Mouse (Mus musculus) layer of hippocampus, adult 11-12 months (tissue): ENCODE results near the gene Etl4.
A peak's percentile ranks its signal among the peaks of the same experiment; 100 is the strongest.
"Not testable (repeated sequence)": the region's sequence is repeated elsewhere in the genome, so short reads cannot be mapped to it uniquely, and the experiment has no call there.

ENCODE experiments used
- DNase-seq: peaks from one replicate; pipeline ENCODE4 v3.0.0; 2022; ENCODE audit warnings: low spot score

Etl4 gene

DNA sequence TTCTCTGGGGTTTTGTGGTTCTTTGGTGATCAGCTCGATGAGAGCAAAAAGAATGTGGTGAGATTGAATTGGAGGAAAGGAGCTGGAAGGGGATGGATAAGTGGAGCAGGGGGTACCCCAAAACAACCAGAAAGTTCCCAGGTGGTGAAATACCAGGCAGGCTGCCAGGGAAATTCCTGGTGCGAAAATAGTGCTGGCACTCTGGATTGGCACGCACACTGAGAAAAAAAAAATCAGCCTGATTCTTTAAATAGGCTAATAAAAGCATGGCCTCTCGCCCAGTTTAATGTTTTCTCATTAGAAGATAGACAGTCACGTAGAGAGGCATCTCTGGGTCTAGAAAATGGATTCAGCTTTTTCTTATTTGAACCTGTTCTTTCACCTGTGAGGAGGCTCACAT, 258.0 kb downstream of the Etl4 start:
- DNase-seq: no peak

- DNase-seq: no peak
These were observed 258.6 kb downstream of the Etl4 start for GRCm38 (mm10) chr2:20168156-20168555.

GRCm38 (mm10) chr2:20176456-20177184, 267.0 kb downstream of the Etl4 start:
- not testable (repeated sequence) for DNase-seq

- not testable (repeated sequence) for DNase-seq
These were observed 267.7 kb downstream of the Etl4 start for GRCm38 (mm10) chr2:20177236-20177635.

- not testable (repeated sequence) for DNase-seq
These were observed 271.0 kb downstream of the Etl4 start for GRCm38 (mm10) chr2:20180561-20180960.

GRCm38 (mm10) chr2:20187223-20187622, 277.6 kb downstream of the Etl4 start:
- not testable (repeated sequence) for DNase-seq

DNA sequence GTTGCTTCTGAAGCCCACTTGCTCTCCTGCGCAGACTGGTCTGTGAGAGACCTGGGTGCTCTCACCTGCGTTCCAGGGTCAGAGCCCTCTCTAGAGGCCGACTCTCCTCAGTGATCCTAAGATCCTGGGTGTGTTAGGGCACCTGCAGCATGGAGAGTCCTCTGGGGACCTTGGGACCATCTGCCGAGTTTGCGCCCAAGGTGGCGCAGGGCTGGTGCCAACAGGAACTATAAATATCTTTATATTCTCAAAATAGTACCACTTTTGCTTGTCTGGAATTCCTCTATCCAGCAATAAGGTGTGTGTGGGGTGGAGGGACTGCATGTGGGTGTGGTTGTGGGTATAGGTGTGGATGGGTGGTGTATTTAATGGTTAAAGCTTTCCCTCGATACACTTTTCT, 293.4 kb downstream of the Etl4 start:
- DNase-seq: no peak

GRCm38 (mm10) chr2:20206647-20207046, 297.1 kb downstream of the Etl4 start:
- DNase-seq: no peak

DNA sequence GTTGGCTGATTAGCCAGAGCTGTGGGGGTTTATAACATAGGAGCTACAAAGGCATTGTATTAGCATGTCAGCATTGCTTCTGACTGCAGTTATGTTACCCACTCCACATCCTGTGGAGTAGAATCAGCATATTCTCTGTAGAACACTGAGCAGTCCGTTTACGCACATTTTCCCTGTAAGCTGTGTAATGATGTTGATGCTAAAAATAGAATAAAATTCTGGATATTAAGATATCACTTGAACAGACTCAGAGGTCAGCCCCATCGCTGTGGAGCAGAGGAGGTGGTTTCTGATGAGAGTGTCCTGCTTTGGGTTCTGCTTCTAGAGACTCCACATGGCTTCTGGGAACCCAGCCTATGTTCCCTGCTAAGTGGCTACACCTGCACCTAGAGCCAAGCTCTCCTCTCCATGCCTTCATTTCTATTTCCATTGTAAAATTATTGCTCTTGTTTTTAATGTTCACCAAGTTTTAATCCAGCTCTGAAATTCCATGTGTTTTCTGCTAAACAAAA, 299.2 kb downstream of the Etl4 start:
- DNase-seq: no peak

- DNase-seq: no peak
These were observed 299.8 kb downstream of the Etl4 start for GRCm38 (mm10) chr2:20209359-20209758.

- no peak for DNase-seq
These were observed 306.7 kb downstream of the Etl4 start for GRCm38 (mm10) chr2:20216275-20216674.

DNA sequence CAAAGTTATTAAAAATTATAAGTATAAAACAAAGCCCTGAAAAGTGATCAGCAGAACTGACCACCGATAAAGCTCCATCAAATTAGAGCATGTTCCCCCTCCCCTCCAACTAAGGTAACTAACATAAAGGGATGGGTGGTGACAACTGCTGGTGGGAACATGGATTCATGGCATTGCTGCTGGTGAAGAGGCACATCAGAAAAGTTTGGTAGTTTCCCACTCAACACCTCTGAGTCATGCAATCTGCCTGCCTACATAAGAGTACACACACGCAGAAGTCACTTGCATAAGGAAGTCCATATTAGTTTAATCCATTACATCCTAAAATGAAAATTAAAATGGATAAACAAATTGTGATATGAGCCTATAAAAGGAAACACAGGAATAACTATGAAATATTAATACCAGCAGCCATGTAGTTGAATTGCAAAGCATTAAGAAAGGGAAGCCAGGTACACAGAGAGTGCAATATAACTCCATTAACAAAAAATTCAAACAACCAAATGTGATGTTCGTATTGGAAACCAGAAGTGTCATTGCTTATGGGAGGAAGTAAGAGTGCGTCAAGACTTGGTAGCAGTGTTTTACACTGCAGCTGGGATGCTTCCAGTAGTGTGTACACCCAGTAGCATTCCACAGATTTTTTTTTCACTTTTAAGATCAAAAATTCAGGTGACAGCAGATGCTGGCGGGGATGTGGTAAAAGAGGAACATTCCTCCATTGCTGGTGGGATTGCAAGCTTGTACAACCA, 307.3 kb downstream of the Etl4 start:
- peak; percentile 9 for DNase-seq

- no peak for DNase-seq
These were observed 321.8 kb downstream of the Etl4 start for GRCm38 (mm10) chr2:20231371-20231770.

DNA sequence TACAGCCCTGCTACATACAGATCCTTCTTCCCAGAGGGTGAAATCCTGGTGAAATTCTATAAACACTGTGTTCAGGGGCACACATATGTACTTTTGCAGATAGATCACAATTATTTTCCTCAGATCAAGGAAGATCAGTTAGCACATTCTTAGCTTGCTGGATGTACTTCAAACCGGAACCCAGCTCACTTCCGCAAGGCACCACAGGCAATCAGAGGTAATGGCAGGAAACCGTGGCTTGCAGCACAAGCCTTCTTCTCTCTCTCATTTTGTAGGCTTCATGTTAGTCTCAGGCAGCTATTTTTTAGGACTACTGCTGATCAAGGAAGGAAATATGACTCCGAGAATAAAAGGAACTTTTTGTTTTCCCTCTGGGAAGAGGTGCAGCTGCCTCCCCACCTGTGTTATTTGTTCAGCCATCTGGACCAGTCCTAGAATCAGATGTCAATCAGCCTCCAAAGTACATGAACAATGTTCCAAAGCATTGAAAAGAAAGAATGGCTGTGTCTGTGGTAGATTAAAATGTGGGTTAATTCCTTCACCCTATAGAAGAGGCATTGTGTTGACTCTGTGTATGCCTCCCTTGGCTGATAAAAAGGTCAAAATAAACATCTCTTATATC, 338.6 kb downstream of the Etl4 start:
- peak; percentile 56 for DNase-seq

DNA sequence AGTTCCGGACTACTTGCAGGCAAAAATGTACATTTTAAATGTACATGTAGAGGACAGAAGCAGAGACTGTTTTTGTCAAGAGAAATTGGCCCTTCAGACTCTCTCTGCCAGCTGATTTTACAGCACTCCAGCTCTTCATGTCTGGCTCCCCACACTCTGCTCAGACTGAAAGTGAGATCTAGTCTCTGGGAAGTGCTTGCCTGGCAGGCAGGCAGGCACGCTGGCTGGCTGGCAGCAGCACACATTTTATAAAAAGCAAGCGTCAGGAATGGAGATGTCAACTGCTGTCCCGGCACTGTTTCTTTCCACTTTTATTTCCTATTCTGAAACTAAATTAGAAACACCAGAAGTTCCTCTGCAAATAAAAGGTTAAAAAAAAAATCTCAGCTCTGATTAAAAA, 339.8 kb downstream of the Etl4 start:
- DNase-seq: peak; percentile 35

GRCm38 (mm10) chr2:20276124-20276523, 366.5 kb downstream of the Etl4 start:
- peak; percentile 64 for DNase-seq

GRCm38 (mm10) chr2:20281903-20282302, 372.3 kb downstream of the Etl4 start:
- DNase-seq: peak; percentile 18

DNA sequence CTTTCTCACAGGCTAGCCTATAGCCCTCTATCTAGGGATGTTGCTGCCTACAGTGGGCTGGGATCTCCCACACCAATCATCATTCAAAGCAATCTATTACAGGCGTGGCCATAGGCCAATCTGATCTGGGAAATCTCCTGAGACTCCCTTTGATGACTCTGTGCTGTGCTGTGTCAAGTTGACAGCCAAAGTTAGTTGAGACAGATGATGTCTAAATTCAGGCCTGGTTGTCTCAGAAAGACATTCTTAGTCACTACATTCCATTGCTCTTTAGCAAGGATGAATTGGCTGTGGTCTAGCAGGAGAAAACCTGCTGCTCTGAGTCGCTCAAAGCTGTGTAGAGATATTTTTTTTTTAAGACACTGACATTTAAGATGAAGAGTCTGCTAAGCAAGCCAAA, 374.8 kb downstream of the Etl4 start:
- DNase-seq: no peak

- no peak for DNase-seq
These were observed 381.6 kb downstream of the Etl4 start for GRCm38 (mm10) chr2:20290982-20291740.

DNA sequence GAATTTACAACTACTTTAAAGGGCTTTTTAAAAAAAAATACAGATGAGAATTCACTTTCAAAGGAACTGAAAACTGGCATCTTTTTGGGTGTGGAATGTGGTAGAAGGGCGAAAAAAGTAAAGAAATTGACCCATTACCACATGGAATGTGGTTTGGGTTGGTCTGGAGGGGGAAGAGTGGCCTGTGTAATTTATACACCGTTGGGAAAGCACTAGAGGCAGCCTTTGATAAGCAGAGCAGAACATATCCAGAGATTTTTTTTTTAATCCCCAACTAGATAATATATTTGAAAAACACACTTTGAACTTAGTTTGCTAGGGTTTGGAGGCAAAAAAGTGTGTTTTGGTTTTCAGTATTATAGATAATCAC, 382.1 kb downstream of the Etl4 start:
- DNase-seq: no peak

DNA sequence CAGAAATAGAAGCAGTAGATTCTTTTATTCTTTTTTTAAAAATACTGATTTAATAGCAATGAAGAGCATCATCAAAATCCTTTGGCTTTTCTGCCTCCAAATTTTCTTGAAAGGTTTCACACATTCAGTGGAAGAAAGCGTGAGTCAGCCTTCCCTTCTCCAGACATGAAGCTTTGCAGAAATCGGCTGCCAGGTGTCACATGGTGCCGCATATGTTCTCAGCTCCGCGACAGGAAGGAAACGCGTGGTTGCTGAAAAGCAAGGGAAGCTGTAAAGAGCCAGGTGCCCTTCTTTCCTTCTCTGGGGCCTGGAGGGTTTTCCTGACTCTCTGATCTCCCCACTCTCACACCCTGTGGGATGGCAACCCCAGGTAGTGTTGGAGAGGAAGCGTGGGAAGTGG, 383.8 kb downstream of the Etl4 start:
- peak; percentile 68 for DNase-seq

DNA sequence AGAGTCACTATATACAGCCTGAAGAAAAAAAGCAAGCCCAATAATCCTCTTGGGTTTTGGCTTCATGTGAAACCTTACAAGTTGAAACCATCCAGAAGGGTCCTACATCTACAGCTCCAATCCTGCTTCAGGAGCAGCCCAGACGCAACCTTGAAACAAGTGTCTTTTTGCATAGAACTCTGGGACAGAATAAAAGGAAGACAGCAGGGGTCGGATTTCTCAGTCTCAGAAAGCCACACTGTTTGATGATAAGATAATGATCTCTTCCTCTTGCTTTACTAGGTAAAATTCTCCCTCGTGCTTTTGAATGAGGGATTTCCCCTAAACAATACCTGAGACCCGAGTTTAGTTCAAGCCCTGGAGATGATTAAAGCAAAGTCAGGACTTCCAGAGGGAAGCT, 385.0 kb downstream of the Etl4 start:
- DNase-seq: no peak
